Mouse (Mus musculus): ENCODE measurements around the gene Ap1s3. TPM values are rescaled to one million over a fixed set of nuclear protein-coding genes. Genes with fewer than 3 reads are reported as not detected.

Gene Ap1s3
- polyA plus RNA-seq, 1 experiment from 2014 or later, result 0.13 TPM

- H3K27me3 ChIP-seq (replicated peaks), result no peaks in the 10 kb centered on the region
- H3K4me1 ChIP-seq, result no peaks in the 10 kb centered on the region
- WGBS, result 93% methylated on average over 7 of the region's 7 CpGs
- H3K9me3 ChIP-seq (replicated peaks), result no peaks in the 10 kb centered on the region
- H3K27ac ChIP-seq (replicated peaks), result no peak overlapping the region
- no peak overlapping the region for H3K4me2 ChIP-seq
- no peak overlapping the region for H3K4me3 ChIP-seq (replicated peaks)
- no peak overlapping the region for H3K9ac ChIP-seq (replicated peaks)
- H3K36me3 ChIP-seq, result no peaks in the 10 kb centered on the region
- no peak for ATAC-seq (ENCODE audit: low FRiP score)
These were observed 12.2 kb downstream of the Ap1s3 start for GRCm38 (mm10) chr1:79659598-79659997.

- no peak overlapping the region for H3K9ac ChIP-seq (replicated peaks)
- H3K4me2 ChIP-seq, result no peak overlapping the region
- WGBS, result 75% methylated on average over 1 of the region's 1 CpGs
- ATAC-seq (ENCODE audit: low FRiP score), result no peak
- H3K36me3 ChIP-seq, result no peaks in the 10 kb centered on the region
- H3K4me1 ChIP-seq, result no peaks in the 10 kb centered on the region
- no peak overlapping the region for H3K27ac ChIP-seq (replicated peaks)
- H3K27me3 ChIP-seq (replicated peaks), result no peaks in the 10 kb centered on the region
- H3K9me3 ChIP-seq (replicated peaks), result no peaks in the 10 kb centered on the region
- H3K4me3 ChIP-seq (replicated peaks), result no peak overlapping the region
These were observed 14.4 kb downstream of the Ap1s3 start for GRCm38 (mm10) chr1:79657411-79657810.

GRCm38 (mm10) chr1:79655819-79656555, 15.8 kb downstream of the Ap1s3 start:
- Histone ChIP-seq H3K4me2 (no peak overlapping the region), H3K9ac (replicated peaks) (no peak overlapping the region), H3K27me3 (replicated peaks) (no peaks in the 10 kb centered on the region), H3K4me1 (no peaks in the 10 kb centered on the region), H3K36me3 (no peaks in the 10 kb centered on the region), H3K4me3 (replicated peaks) (no peak overlapping the region), H3K27ac (replicated peaks) (no peak overlapping the region), H3K9me3 (replicated peaks) (no peaks in the 10 kb centered on the region)
- ATAC-seq (ENCODE audit: low FRiP score), result no peak
- 87% methylated on average over 4 of the region's 4 CpGs for WGBS

DNA sequence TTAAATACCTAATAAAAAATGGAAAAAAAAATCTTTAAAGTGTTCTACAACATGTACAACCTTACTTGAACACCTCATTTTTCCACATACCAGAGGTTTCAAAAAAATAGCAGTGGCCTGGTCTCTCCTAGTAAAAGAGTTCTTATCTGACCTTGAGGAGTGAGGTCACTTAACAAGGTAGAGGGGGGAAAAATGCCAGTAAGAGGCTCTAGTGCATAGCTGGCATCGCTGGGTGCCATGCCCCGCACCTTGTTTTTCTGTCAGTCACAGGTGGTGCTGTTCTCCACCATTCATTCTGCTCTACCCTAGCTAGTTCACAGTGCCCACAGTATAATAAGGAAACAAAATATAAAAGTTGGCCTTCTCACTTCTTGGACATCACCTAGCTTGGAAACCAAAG, 16.8 kb downstream of the Ap1s3 start:
- no peak for ATAC-seq (ENCODE audit: low FRiP score)
- Histone ChIP-seq H3K9ac (replicated peaks) (no peak overlapping the region), H3K9me3 (replicated peaks) (no peaks in the 10 kb centered on the region), H3K27me3 (replicated peaks) (no peaks in the 10 kb centered on the region), H3K4me2 (no peak overlapping the region), H3K4me1 (no peaks in the 10 kb centered on the region), H3K27ac (replicated peaks) (no peak overlapping the region), H3K36me3 (no peaks in the 10 kb centered on the region), H3K4me3 (replicated peaks) (no peak overlapping the region)
- WGBS, result 97% methylated on average over 2 of the region's 2 CpGs

DNA sequence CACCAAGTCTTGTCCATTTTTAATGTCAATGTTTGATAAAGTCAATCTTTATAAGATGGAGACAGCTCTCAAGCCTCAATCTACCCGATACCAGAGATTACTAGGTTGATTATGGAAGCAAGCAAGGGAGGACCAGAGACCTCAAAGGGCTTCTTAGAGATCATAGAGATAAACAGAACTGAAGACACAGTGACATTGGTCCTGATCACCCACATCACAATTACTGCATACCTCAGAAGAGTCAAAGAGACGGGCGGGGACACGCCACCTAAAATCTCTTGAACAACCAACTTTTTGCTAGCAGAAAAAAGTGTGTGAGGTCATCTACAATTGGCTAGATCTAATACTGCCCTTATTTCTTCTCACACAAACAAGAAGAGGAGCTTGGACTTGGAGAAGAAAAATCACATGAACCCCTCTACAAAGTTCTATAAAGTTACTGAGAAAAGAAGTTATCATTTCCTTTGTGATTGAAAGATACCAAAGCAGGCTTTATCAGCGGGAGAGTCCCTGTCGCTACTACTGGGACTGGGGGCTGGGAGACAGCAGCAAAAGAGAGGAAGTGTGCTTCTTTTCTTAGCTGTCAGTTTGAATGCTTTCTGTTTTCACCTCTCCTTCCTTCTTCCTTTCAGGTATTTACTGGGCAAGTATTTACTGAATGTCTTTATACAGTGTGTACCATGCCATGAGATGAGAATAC, 28.2 kb downstream of the Ap1s3 start:
- no peak overlapping the region for H3K9ac ChIP-seq (replicated peaks)

DNA sequence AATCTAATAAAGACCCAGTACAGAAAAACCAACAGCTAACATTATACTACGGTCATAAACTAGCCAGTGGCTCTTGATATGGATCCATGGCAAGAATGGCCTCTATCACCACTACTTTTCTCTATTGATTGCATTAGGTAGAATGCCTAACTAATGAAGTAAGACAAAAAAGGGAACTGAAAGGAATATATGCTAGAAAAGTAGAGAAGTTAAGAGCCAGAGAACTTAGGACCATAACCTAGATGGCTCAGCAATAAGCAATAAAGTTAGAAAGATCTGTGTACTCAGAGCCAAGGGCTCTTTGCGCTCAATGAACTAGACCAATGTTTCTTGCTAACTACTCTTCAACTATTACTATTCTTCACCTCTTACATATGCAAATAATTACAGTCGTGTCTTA, 29.1 kb downstream of the Ap1s3 start:
- Histone ChIP-seq H3K36me3 (no peaks in the 10 kb centered on the region), H3K27ac (replicated peaks) (no peak overlapping the region), H3K4me1 (no peaks in the 10 kb centered on the region), H3K4me3 (replicated peaks) (no peak overlapping the region), H3K27me3 (replicated peaks) (no peaks in the 10 kb centered on the region), H3K4me2 (no peak overlapping the region), H3K9me3 (replicated peaks) (no peaks in the 10 kb centered on the region), H3K9ac (replicated peaks) (no peak overlapping the region)
- no peak for ATAC-seq (ENCODE audit: low FRiP score)
- WGBS, result 94% methylated on average over 3 of the region's 3 CpGs

More for the DNA sequence above, 28.2 kb downstream of the Ap1s3 start:
- no peaks in the 10 kb centered on the region for H3K36me3 ChIP-seq
- H3K4me2 ChIP-seq, result no peak overlapping the region
- no peak overlapping the region for H3K27ac ChIP-seq (replicated peaks)
- no peaks in the 10 kb centered on the region for H3K27me3 ChIP-seq (replicated peaks)
- no peak overlapping the region for H3K4me3 ChIP-seq (replicated peaks)
- no peaks in the 10 kb centered on the region for H3K4me1 ChIP-seq
- no peak for ATAC-seq (ENCODE audit: low FRiP score)
- H3K9me3 ChIP-seq (replicated peaks), result no peaks in the 10 kb centered on the region
- WGBS, result 92% methylated on average over 6 of the region's 6 CpGs

DNA sequence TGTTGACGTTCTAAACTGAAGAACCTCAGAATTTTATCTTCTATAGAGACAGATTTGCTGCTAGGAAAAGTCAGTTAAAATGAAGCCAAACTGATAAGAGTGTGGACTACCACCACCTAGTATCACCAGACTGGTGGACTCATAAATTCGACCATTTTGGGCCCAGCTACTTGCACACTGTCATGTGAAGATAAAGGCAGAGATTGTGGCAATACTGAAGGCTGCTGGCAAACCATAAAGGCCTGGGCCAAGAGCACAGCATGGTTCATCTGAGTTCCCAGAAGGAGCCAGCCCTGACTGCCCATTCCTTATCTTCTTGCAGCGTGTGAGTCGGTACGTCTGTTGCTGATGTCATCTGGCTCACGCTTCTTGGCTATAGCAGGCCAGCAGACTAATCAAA, 30.4 kb downstream of the Ap1s3 start:
- Histone ChIP-seq H3K4me3 (replicated peaks) (no peak overlapping the region), H3K4me2 (no peak overlapping the region), H3K9ac (replicated peaks) (no peak overlapping the region), H3K36me3 (no peaks in the 10 kb centered on the region), H3K27me3 (replicated peaks) (no peaks in the 10 kb centered on the region), H3K4me1 (no peaks in the 10 kb centered on the region), H3K9me3 (replicated peaks) (no peaks in the 10 kb centered on the region), H3K27ac (replicated peaks) (no peak overlapping the region)
- ATAC-seq (ENCODE audit: low FRiP score), result no peak
- 92% methylated on average over 6 of the region's 6 CpGs for WGBS

DNA sequence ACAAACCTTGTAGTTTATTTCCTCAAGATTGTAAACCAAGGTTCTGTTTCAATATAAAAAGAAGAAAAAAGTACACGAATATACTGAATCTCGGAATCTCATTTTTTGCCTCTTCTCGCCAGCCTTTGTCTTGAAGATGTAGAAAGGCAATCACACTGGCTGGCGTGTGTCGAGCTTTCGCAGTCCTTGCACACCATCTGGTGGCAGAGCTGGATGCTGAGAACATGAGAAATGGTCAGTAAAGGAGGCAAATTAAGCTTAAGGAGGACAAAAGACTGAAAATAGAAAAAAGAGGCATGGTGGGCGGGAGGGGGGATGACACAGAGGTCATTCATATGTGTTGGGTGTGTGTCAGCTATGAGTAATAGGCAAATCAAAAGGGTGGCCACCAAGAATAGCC, 31.6 kb downstream of the Ap1s3 start:
- H3K36me3 ChIP-seq, result no peaks in the 10 kb centered on the region
- H3K4me1 ChIP-seq, result no peaks in the 10 kb centered on the region
- H3K9ac ChIP-seq (replicated peaks), result no peak overlapping the region
- H3K9me3 ChIP-seq (replicated peaks), result no peaks in the 10 kb centered on the region
- ATAC-seq (ENCODE audit: low FRiP score), result peak; percentile 87
- H3K27me3 ChIP-seq (replicated peaks), result no peaks in the 10 kb centered on the region
- H3K4me2 ChIP-seq, result no peak overlapping the region
- H3K27ac ChIP-seq (replicated peaks), result no peak overlapping the region
- 59% methylated on average over 7 of the region's 7 CpGs for WGBS
- H3K4me3 ChIP-seq (replicated peaks), result no peak overlapping the region

GRCm38 (mm10) chr1:79639683-79640082, 32.1 kb downstream of the Ap1s3 start:
- WGBS, result 77% methylated on average over 5 of the region's 5 CpGs
- H3K4me2 ChIP-seq, result no peak overlapping the region
- no peaks in the 10 kb centered on the region for H3K36me3 ChIP-seq
- no peak overlapping the region for H3K27ac ChIP-seq (replicated peaks)
- H3K4me1 ChIP-seq, result no peaks in the 10 kb centered on the region
- H3K9ac ChIP-seq (replicated peaks), result no peak overlapping the region
- no peak overlapping the region for H3K4me3 ChIP-seq (replicated peaks)
- H3K27me3 ChIP-seq (replicated peaks), result no peaks in the 10 kb centered on the region
- ATAC-seq (ENCODE audit: low FRiP score), result no peak
- H3K9me3 ChIP-seq (replicated peaks), result no peaks in the 10 kb centered on the region

GRCm38 (mm10) chr1:79639107-79639506, 32.7 kb downstream of the Ap1s3 start:
- H3K27me3 ChIP-seq (replicated peaks), result no peaks in the 10 kb centered on the region
- 81% methylated on average over 6 of the region's 6 CpGs for WGBS
- no peak overlapping the region for H3K27ac ChIP-seq (replicated peaks)
- ATAC-seq (ENCODE audit: low FRiP score), result no peak
- H3K36me3 ChIP-seq, result no peaks in the 10 kb centered on the region
- H3K4me2 ChIP-seq, result no peak overlapping the region
- no peak overlapping the region for H3K4me3 ChIP-seq (replicated peaks)
- H3K9ac ChIP-seq (replicated peaks), result no peak overlapping the region
- no peaks in the 10 kb centered on the region for H3K4me1 ChIP-seq
- no peaks in the 10 kb centered on the region for H3K9me3 ChIP-seq (replicated peaks)

DNA sequence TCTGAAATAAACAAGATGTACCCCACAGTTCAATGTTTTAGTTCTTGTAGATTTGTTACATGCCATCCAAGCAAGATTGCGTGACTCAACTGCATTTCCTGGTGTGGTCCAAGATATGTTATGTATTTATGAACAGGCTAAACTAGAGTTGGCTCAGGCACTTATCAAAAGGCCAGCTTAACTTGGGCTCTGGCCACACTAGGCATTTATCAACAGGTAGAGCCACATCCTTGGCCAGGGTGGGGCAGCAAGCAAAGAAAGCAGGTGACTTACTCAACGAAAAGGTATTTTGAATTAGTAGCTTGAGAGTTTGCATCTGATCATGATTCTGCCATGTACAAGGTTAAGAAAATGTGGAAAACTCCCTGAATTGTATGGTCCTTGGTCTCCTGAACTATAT, 34.0 kb downstream of the Ap1s3 start:
- Histone ChIP-seq H3K4me2 (no peak overlapping the region), H3K27me3 (replicated peaks) (no peaks in the 10 kb centered on the region), H3K27ac (replicated peaks) (no peak overlapping the region), H3K36me3 (no peaks in the 10 kb centered on the region), H3K4me1 (peaks cover 5% of the 10 kb centered on the region; the same call in 1 of the 2 replicates), H3K9ac (replicated peaks) (no peak overlapping the region), H3K9me3 (replicated peaks) (no peaks in the 10 kb centered on the region), H3K4me3 (replicated peaks) (no peak overlapping the region)
- 93% methylated on average over 2 of the region's 2 CpGs for WGBS
- no peak for ATAC-seq (ENCODE audit: low FRiP score)

GRCm38 (mm10) chr1:79631521-79631920, 40.3 kb downstream of the Ap1s3 start:
- H3K4me3 ChIP-seq (replicated peaks), result no peak overlapping the region
- H3K27ac ChIP-seq (replicated peaks), result no peak overlapping the region
- H3K27me3 ChIP-seq (replicated peaks), result no peaks in the 10 kb centered on the region
- WGBS, result 98% methylated on average over 4 of the region's 4 CpGs
- peaks cover 5% of the 10 kb centered on the region; the same call in 1 of the 2 replicates for H3K4me1 ChIP-seq
- ATAC-seq (ENCODE audit: low FRiP score), result no peak
- H3K9me3 ChIP-seq (replicated peaks), result no peaks in the 10 kb centered on the region
- no peak overlapping the region for H3K4me2 ChIP-seq
- H3K36me3 ChIP-seq, result no peaks in the 10 kb centered on the region
- no peak overlapping the region for H3K9ac ChIP-seq (replicated peaks)
